Mouse (Mus musculus): Measurements from ENCODE around the gene Negr1. TPM values are rescaled to one million over a fixed set of nuclear protein-coding genes. Genes with fewer than 3 reads are reported as not detected.

Gene Negr1
- total RNA-seq, 1 experiment = 0.31 TPM

DNA sequence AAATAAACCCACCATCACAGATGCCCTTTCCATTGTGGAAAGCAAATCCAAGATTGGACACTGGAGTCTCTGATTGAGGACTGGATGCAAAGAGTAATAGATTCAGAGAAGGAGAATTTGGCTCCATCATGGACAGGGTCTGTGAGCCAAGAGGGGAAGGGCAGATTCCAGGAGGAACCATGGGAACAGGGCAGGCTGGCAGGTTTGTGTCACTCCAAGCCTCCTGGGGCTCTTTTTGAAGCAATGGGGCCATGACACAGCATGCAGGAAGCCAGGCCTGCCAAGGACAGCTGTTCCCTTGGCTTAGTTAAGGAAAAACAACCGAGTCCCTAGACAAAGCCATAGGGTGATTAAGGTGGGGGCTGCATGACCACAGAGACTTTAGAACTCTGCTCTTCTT, 647.4 kb downstream of the Negr1 start:
- Histone ChIP-seq H3K36me3 (ENCODE audit: control insufficient read depth, insufficient read depth, low read length, poor library complexity, severe bottlenecking) (no peaks in the 10 kb centered on the region), H3K9me3 (ENCODE audit: control insufficient read depth, insufficient read depth, low read depth, low read length) (no peaks in the 10 kb centered on the region), H3K9ac (ENCODE audit: insufficient read depth, low read depth, low read length, poor library complexity, severe bottlenecking) (no peak overlapping the region), H3K4me1 (ENCODE audit: control insufficient read depth in 2 of 2, insufficient read depth in 2 of 2, low read length in 2 of 2, poor library complexity in 1 of 2) (no peaks in the 10 kb centered on the region), H3K27ac (ENCODE audit: insufficient read depth, low read depth, low read length, poor library complexity, severe bottlenecking) (no peak overlapping the region), H3K4me3 (ENCODE audit: insufficient read depth in 1 of 2, low read depth in 1 of 2, low read length in 2 of 2, poor library complexity in 1 of 2, severe bottlenecking in 1 of 2) (no peak overlapping the region)
- in situ Hi-C loops (cut with MboI; ENCODE audit: low sequenced_read_pairs in 2 of 2, unreplicated experiment in 2 of 2) = no loop called here
- no peak for TF ChIP-seq ZC3H11A (IDR thresholded peaks at IDR 0.05; ENCODE audit: borderline replicate concordance, low read depth, low read length)
- no peak for TF ChIP-seq ZNF384 (IDR thresholded peaks at IDR 0.05; ENCODE audit: low read depth, low read length)
- TF ChIP-seq HCFC1 (IDR thresholded peaks at IDR 0.05; ENCODE audit: borderline replicate concordance, insufficient read depth, low read length) = no peak
- TF ChIP-seq MAFK (IDR thresholded peaks at IDR 0.05; ENCODE audit: insufficient read depth, low read depth, low read length) = no peak
- no peak for TF ChIP-seq CHD2 (IDR thresholded peaks at IDR 0.05; ENCODE audit: low read depth, low read length)
- no peak for DNase-seq (ENCODE audit: low read depth, low spot score)

DNA sequence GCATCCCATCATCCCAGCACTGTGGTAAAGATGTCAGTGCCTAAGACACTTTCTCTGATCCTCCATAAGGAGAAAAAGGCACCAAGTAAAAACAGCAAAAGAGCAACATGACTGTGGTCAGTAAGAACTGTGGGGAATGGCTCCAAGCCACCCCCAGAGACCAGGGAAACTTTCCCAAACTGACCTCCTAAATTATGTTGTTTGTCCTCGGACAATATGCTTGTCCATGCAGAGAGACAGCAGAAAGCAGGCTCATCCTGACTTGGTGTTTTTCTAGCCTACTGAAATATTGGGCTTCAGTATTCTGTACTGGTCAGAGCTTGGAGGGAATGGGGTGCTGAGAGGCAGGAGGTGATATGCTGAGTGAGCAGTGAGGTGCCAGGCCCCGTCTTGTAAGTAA, 647.8 kb downstream of the Negr1 start:
- DNase-seq (ENCODE audit: low read depth, low spot score) = no peak
- TF ChIP-seq HCFC1 (IDR thresholded peaks at IDR 0.05; ENCODE audit: borderline replicate concordance, insufficient read depth, low read length) = no peak
- no peak for TF ChIP-seq ZNF384 (IDR thresholded peaks at IDR 0.05; ENCODE audit: low read depth, low read length)
- no peak for TF ChIP-seq CHD2 (IDR thresholded peaks at IDR 0.05; ENCODE audit: low read depth, low read length)
- Histone ChIP-seq H3K9ac (ENCODE audit: insufficient read depth, low read depth, low read length, poor library complexity, severe bottlenecking) (no peak overlapping the region), H3K9me3 (ENCODE audit: control insufficient read depth, insufficient read depth, low read depth, low read length) (no peaks in the 10 kb centered on the region), H3K27ac (ENCODE audit: insufficient read depth, low read depth, low read length, poor library complexity, severe bottlenecking) (no peak overlapping the region), H3K4me3 (ENCODE audit: insufficient read depth in 1 of 2, low read depth in 1 of 2, low read length in 2 of 2, poor library complexity in 1 of 2, severe bottlenecking in 1 of 2) (no peak overlapping the region), H3K4me1 (ENCODE audit: control insufficient read depth in 2 of 2, insufficient read depth in 2 of 2, low read length in 2 of 2, poor library complexity in 1 of 2) (no peaks in the 10 kb centered on the region), H3K36me3 (ENCODE audit: control insufficient read depth, insufficient read depth, low read length, poor library complexity, severe bottlenecking) (no peaks in the 10 kb centered on the region)
- in situ Hi-C loops (cut with MboI; ENCODE audit: low sequenced_read_pairs in 2 of 2, unreplicated experiment in 2 of 2) = no loop called here

DNA sequence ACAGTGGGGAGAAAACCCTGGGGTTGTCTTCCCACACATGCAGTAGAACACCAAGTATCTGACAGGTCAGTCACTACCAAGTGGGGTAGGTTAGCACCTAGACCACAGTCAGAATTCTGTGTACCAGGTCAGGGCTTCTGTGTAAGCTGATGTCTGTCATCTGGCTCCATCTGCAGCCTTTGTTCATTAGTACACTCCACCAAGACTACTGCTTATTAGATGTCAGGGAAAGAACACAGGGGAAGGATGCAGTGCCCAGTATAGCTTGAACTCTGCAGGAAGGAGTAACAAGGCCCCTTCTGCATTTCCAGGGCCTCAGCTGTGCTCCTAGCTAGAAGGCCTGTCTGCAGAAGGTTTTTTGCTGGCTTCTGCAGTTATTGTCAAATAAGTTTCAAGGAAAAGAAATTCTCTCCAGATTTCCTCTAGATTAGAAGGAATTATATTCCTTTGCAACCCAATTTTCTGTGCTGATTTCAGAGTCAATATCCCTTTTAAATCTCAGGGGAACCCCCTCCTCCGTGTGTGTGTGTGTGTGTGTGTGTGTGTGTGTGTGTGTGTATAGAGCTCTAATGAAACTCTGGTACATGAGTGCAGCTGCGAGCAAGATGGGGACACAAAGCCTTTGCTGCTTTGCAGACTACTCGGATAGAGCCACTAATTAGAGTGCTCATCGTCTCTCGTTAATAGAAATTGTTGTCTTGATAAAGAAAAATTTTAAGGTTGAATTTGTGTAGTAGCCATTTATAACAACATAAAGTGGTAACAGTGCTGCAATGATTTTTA, 654.5 kb downstream of the Negr1 start:
- H3K4me1 ChIP-seq (ENCODE audit: control insufficient read depth in 2 of 2, insufficient read depth in 2 of 2, low read length in 2 of 2, poor library complexity in 1 of 2) = no peaks in the 10 kb centered on the region
- H3K4me3 ChIP-seq (ENCODE audit: insufficient read depth in 1 of 2, low read depth in 1 of 2, low read length in 2 of 2, poor library complexity in 1 of 2, severe bottlenecking in 1 of 2) = no peak overlapping the region
- no peaks in the 10 kb centered on the region for H3K9me3 ChIP-seq (ENCODE audit: control insufficient read depth, insufficient read depth, low read depth, low read length)
- no peak overlapping the region for H3K27ac ChIP-seq (ENCODE audit: insufficient read depth, low read depth, low read length, poor library complexity, severe bottlenecking)
- in situ Hi-C loops (cut with MboI; ENCODE audit: low sequenced_read_pairs in 2 of 2, unreplicated experiment in 2 of 2) = no loop called here
- DNase-seq (ENCODE audit: low read depth, low spot score) = no peak
- H3K9ac ChIP-seq (ENCODE audit: insufficient read depth, low read depth, low read length, poor library complexity, severe bottlenecking) = no peak overlapping the region
- H3K36me3 ChIP-seq (ENCODE audit: control insufficient read depth, insufficient read depth, low read length, poor library complexity, severe bottlenecking) = no peaks in the 10 kb centered on the region
- TF ChIP-seq MAFK (IDR thresholded peaks at IDR 0.05; ENCODE audit: insufficient read depth, low read depth, low read length) = no peak
- no peak for TF ChIP-seq HCFC1 (IDR thresholded peaks at IDR 0.05; ENCODE audit: borderline replicate concordance, insufficient read depth, low read length)
- TF ChIP-seq ZC3H11A (IDR thresholded peaks at IDR 0.05; ENCODE audit: borderline replicate concordance, low read depth, low read length) = no peak
- TF ChIP-seq ZNF384 (IDR thresholded peaks at IDR 0.05; ENCODE audit: low read depth, low read length) = no peak
- TF ChIP-seq CHD2 (IDR thresholded peaks at IDR 0.05; ENCODE audit: low read depth, low read length) = no peak

DNA sequence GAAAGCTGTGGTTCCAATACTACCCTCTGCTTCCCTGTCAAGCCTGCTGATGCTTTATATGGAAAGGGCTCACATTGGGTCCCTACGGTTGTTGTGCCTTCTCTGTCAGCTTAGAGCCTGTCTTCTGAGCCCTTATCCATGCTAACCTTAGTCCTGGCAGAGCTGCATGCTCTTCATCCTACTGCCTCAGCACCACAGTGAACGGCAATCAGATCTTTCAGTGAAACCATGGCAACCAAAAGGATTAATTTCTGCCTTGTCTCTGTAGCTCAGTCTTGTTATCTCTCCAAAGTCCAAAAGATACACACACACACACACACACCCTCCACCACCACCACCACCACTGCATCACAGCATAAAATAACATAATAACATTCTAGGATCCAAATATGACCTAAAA, 656.2 kb downstream of the Negr1 start:
- in situ Hi-C loops (cut with MboI; ENCODE audit: low sequenced_read_pairs in 2 of 2, unreplicated experiment in 2 of 2) = no loop called here

More for the DNA sequence above, 656.2 kb downstream of the Negr1 start:
- H3K27ac ChIP-seq (ENCODE audit: insufficient read depth, low read depth, low read length, poor library complexity, severe bottlenecking) = no peak overlapping the region
- DNase-seq (ENCODE audit: low read depth, low spot score) = no peak
- H3K4me3 ChIP-seq (ENCODE audit: insufficient read depth in 1 of 2, low read depth in 1 of 2, low read length in 2 of 2, poor library complexity in 1 of 2, severe bottlenecking in 1 of 2) = no peak overlapping the region
- no peaks in the 10 kb centered on the region for H3K9me3 ChIP-seq (ENCODE audit: control insufficient read depth, insufficient read depth, low read depth, low read length)
- H3K4me1 ChIP-seq (ENCODE audit: control insufficient read depth in 2 of 2, insufficient read depth in 2 of 2, low read length in 2 of 2, poor library complexity in 1 of 2) = no peaks in the 10 kb centered on the region
- no peaks in the 10 kb centered on the region for H3K36me3 ChIP-seq (ENCODE audit: control insufficient read depth, insufficient read depth, low read length, poor library complexity, severe bottlenecking)
- no peak for TF ChIP-seq ZNF384 (IDR thresholded peaks at IDR 0.05; ENCODE audit: low read depth, low read length)
- TF ChIP-seq HCFC1 (IDR thresholded peaks at IDR 0.05; ENCODE audit: borderline replicate concordance, insufficient read depth, low read length) = no peak
- TF ChIP-seq ZC3H11A (IDR thresholded peaks at IDR 0.05; ENCODE audit: borderline replicate concordance, low read depth, low read length) = no peak
- no peak for TF ChIP-seq CHD2 (IDR thresholded peaks at IDR 0.05; ENCODE audit: low read depth, low read length)
- TF ChIP-seq MAFK (IDR thresholded peaks at IDR 0.05; ENCODE audit: insufficient read depth, low read depth, low read length) = no peak
- no peak overlapping the region for H3K9ac ChIP-seq (ENCODE audit: insufficient read depth, low read depth, low read length, poor library complexity, severe bottlenecking)

All from ES-E14 (cell line).